Comparison of ENCODE assay signal across 7 mouse cellular contexts in genomic region chr6:50109757-50110378, GRCm38 (mm10). TPM values are rescaled to one million over a fixed set of nuclear protein-coding genes. Genes with fewer than 3 reads are reported as not detected.
DNase-seq lines count a peak whose midpoint lies in the region; ATAC-seq lines count a peak whose summit lies in the region.

Gene Mpp6, plus strand, starts transcription at chr6:50110241.

- peak within 1 kb of the TSS; percentile 90 for H3K4me3 ChIP-seq in embryonic facial prominence, embryonic 11.5 days (ENCODE audit: low read depth, low read length)
- H3K4me3 ChIP-seq in limb, embryonic 12.5 days (replicated peaks) = peak within 1 kb of the TSS; percentile 76
- H3K4me3 ChIP-seq in midbrain, embryonic 14.5 days (replicated peaks; ENCODE audit: low read depth, low read length) = peak within 1 kb of the TSS; percentile 75

- under 1% methylated on average over 49 of the region's 74 CpGs for WGBS in embryonic facial prominence, embryonic 11.5 days
- under 1% methylated on average over 47 of the region's 74 CpGs for WGBS in limb, embryonic 12.5 days
- under 1% methylated on average over 55 of the region's 74 CpGs for WGBS in midbrain, embryonic 14.5 days

- DNase-seq in adrenal gland, postnatal 14 days = peak; percentile 92
- DNase-seq in embryonic facial prominence, embryonic 11.5 days (ENCODE audit: low spot score) = peak; percentile 92
- peak; percentile 81 for DNase-seq in kidney, adult 11 months
- peak; percentile 94 for DNase-seq in midbrain, embryonic 14.5 days
- peak; percentile 51 for DNase-seq in spleen, adult 12 weeks (ENCODE audit: low spot score)

- peak; percentile 95 for ATAC-seq in embryonic facial prominence, embryonic 11.5 days (replicated peaks; ENCODE audit: insufficient number of reproducible peaks, low FRiP score, low TSS enrichment, low read depth)
- ATAC-seq in granulocyte monocyte progenitor cell, adult 5-6 weeks (replicated peaks; ENCODE audit: poor library complexity, severe bottlenecking) = peak; percentile 69
- peak; percentile 88 for ATAC-seq in limb, embryonic 12.5 days (ENCODE audit: insufficient number of reproducible peaks, insufficient read depth, low FRiP score, low TSS enrichment, low read depth)
- ATAC-seq in midbrain, embryonic 14.5 days (ENCODE audit: low FRiP score, low TSS enrichment) = peak; percentile 92

- H3K4me2 ChIP-seq in embryonic facial prominence, embryonic 11.5 days (ENCODE audit: low read depth, low read length) = peak within 1 kb of the TSS; percentile 83
- H3K4me2 ChIP-seq in limb, embryonic 12.5 days = peak within 1 kb of the TSS; percentile 75
- peak within 1 kb of the TSS; percentile 85 for H3K4me2 ChIP-seq in midbrain, embryonic 14.5 days (ENCODE audit: low read length)

- H3K36me3 ChIP-seq in embryonic facial prominence, embryonic 11.5 days (replicated peaks; ENCODE audit: control insufficient read depth, insufficient read depth, low read depth, low read length) = no peaks in the 10 kb centered on the region
- H3K36me3 ChIP-seq in limb, embryonic 12.5 days = no peaks in the 10 kb centered on the region
- no peaks in the 10 kb centered on the region for H3K36me3 ChIP-seq in midbrain, embryonic 14.5 days (ENCODE audit: control insufficient read depth, insufficient read depth, low read length)

- peak within 1 kb of the TSS; percentile 65 for H3K27ac ChIP-seq in embryonic facial prominence, embryonic 11.5 days (replicated peaks; ENCODE audit: low read depth, low read length)
- peak within 1 kb of the TSS; percentile 85 for H3K27ac ChIP-seq in limb, embryonic 12.5 days
- peak within 1 kb of the TSS; percentile 88 for H3K27ac ChIP-seq in midbrain, embryonic 14.5 days (replicated peaks; ENCODE audit: low read depth, low read length)

- no peaks in the 10 kb centered on the region for H3K4me1 ChIP-seq in embryonic facial prominence, embryonic 11.5 days (ENCODE audit: control insufficient read depth, insufficient read depth, low read length)
- peaks cover 19% of the 10 kb centered on the region for H3K4me1 ChIP-seq in limb, embryonic 12.5 days (replicated peaks)
- peaks cover 7% of the 10 kb centered on the region for H3K4me1 ChIP-seq in midbrain, embryonic 14.5 days (ENCODE audit: control insufficient read depth, insufficient read depth, low read length)

- H3K27me3 ChIP-seq in embryonic facial prominence, embryonic 11.5 days (ENCODE audit: control insufficient read depth, insufficient read depth, low read length) = no peaks in the 10 kb centered on the region; the same call in 1 of the 2 replicates
- H3K27me3 ChIP-seq in limb, embryonic 12.5 days = peaks cover 4% of the 10 kb centered on the region
- H3K27me3 ChIP-seq in midbrain, embryonic 14.5 days (ENCODE audit: control insufficient read depth, insufficient read depth, low read length) = no peaks in the 10 kb centered on the region

- no peaks in the 10 kb centered on the region for H3K9me3 ChIP-seq in embryonic facial prominence, embryonic 11.5 days (replicated peaks; ENCODE audit: control insufficient read depth, low read length)
- H3K9me3 ChIP-seq in limb, embryonic 12.5 days = no peaks in the 10 kb centered on the region
- no peaks in the 10 kb centered on the region for H3K9me3 ChIP-seq in midbrain, embryonic 14.5 days (ENCODE audit: control insufficient read depth, low read length)

- peak within 1 kb of the TSS; percentile 92 for H3K9ac ChIP-seq in embryonic facial prominence, embryonic 11.5 days (replicated peaks; ENCODE audit: low read length)
- H3K9ac ChIP-seq in limb, embryonic 12.5 days (replicated peaks) = peak within 1 kb of the TSS; percentile 89
- H3K9ac ChIP-seq in midbrain, embryonic 14.5 days (replicated peaks; ENCODE audit: low read length) = peak within 1 kb of the TSS; percentile 80

RNA-seq across cellular contexts. Expression of gene Mpp6, which starts in this region (rescaled TPM):
- total RNA-seq in adrenal gland, postnatal 14 days (2021) = 50.4 and 51.1 TPM in 2 replicates
- polyA plus RNA-seq in embryonic facial prominence, embryonic 11.5 days (2014; fragmentation: Nextera tagmentation; extraction: Ambion mirVana) = 70.9 and 74.5 TPM in 2 replicates
- total RNA-seq in granulocyte monocyte progenitor cell, adult 5-6 weeks (2014; fragmentation: Nextera tagmentation) = 104 and 133 TPM in 2 replicates
- 174 and 240 TPM in 2 replicates for total RNA-seq in granulocyte monocyte progenitor cell, adult 5-6 weeks (2017)
- polyA plus RNA-seq in limb, embryonic 12.5 days (2016; fragmentation: Nextera tagmentation; extraction: Ambion mirVana) = 71.7 and 80.8 TPM in 2 replicates
- polyA plus RNA-seq in midbrain, embryonic 14.5 days (2014; fragmentation: Nextera tagmentation; extraction: Ambion mirVana) = 54.2 and 63.1 TPM in 2 replicates

Comparison
In these comparisons a context has a peak if more than half of its experiments do, and no peak if none do; other contexts are left out.
1. Peak in every context shown above with its lines: DNase-seq, ATAC-seq, H3K4me3 ChIP-seq and H3K27ac ChIP-seq.